Mouse (Mus musculus): ENCODE data around the gene Cenpb. TPM values are rescaled to one million over a fixed set of nuclear protein-coding genes. Genes with fewer than 3 reads are reported as not detected.

Cenpb gene
- polyA plus RNA-seq, 1 experiment from 2014 or later, result 12.7 TPM

DNA sequence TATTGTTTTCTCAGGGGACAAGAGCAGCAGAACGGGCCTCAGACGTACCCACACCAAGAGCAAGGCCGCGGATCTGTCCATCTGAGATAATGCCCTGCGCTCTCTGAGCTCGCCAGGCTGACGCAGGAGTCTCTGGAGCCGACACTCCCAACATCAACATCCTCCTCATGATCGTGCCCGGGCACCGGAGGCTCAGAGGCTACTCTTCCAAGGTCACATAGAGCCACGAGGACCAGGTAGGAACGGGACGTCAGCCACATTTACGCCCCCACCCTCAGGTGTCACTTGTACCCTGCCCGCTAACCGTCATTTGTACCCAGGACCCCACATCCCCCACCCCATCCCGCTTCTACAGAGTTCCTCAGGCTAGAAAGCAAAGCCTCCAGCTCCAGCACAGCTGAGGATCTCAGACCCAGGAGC is 20.4 kb downstream of the Cenpb start:
- WGBS, result under 1% methylated on average over 18 of the region's 18 CpGs
- peak; percentile 60 for ATAC-seq (ENCODE audit: low read depth)
- no peaks in the 10 kb centered on the region for H3K9me3 ChIP-seq
- no peaks in the 10 kb centered on the region for H3K27me3 ChIP-seq
- H3K4me2 ChIP-seq, result peak overlapping the region; percentile 95
- peak overlapping the region; percentile 92 for H3K9ac ChIP-seq
- H3K4me1 ChIP-seq (replicated peaks), result peaks cover 43% of the 10 kb centered on the region
- H3K4me3 ChIP-seq, result peak overlapping the region; percentile 60
- peak overlapping the region; percentile 93 for H3K27ac ChIP-seq (replicated peaks)
- peaks cover 6% of the 10 kb centered on the region; the same call in 1 of the 2 replicates for H3K36me3 ChIP-seq

DNA sequence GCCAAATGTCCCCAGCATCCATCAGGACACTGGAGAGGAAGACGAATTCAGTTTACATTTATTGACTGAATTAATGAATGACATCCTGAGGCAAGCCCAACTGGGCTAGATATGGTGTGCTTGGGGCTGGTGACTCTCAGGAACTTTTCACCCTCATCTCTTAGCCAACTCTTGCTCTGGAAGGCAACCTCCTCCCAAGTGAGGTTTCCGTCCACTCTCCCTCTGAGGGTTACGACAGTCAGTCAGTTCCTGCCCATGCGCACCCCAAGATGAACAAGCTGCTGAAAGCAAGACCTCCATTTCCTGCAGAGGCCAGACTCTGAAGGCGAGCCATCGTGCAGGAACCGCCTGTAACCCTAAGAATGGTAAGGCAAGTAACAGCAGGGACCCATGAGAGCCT is 22.9 kb downstream of the Cenpb start:
- Histone ChIP-seq H3K36me3 (peaks cover 21% of the 10 kb centered on the region; the same call in 1 of the 2 replicates), H3K9me3 (no peaks in the 10 kb centered on the region), H3K4me2 (no peak overlapping the region; the same call in 1 of the 2 replicates)

DNA sequence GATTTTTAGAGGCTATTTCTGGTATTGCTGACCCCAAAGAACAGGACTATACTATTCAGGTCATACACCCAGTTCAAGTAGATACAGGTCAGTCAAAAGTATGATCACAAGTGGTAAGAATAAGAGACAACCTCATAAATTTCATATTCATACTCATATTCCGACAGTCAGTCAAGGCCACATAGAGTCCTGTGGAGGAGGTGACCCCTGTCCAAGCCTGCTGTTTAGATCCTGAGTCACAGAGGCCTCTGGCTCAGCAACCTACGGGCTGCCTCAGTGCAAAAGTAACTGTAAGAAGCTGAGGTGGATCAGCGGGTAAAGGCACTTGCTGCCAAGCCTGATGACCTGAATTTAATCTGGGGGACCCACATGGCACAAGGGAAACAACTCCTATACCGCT is 25.8 kb downstream of the Cenpb start:
- H3K4me2 ChIP-seq, result no peak overlapping the region
- WGBS, result 94% methylated on average over 4 of the region's 4 CpGs
- no peaks in the 10 kb centered on the region for H3K9me3 ChIP-seq
- H3K9ac ChIP-seq, result no peak overlapping the region
- no peak for ATAC-seq (ENCODE audit: low read depth)
- H3K4me3 ChIP-seq, result no peak overlapping the region
- H3K27ac ChIP-seq (replicated peaks), result no peak overlapping the region
- H3K27me3 ChIP-seq, result no peaks in the 10 kb centered on the region
- H3K36me3 ChIP-seq, result peaks cover 48% of the 10 kb centered on the region
- peaks cover 31% of the 10 kb centered on the region for H3K4me1 ChIP-seq (replicated peaks)

More for the DNA sequence above, 22.9 kb downstream of the Cenpb start:
- H3K27me3 ChIP-seq, result no peaks in the 10 kb centered on the region
- no peak overlapping the region for H3K4me3 ChIP-seq
- no peak overlapping the region for H3K27ac ChIP-seq (replicated peaks)
- H3K9ac ChIP-seq, result no peak overlapping the region
- H3K4me1 ChIP-seq (replicated peaks), result peaks cover 43% of the 10 kb centered on the region
- no peak for ATAC-seq (ENCODE audit: low read depth)
- 91% methylated on average over 7 of the region's 7 CpGs for WGBS

DNA sequence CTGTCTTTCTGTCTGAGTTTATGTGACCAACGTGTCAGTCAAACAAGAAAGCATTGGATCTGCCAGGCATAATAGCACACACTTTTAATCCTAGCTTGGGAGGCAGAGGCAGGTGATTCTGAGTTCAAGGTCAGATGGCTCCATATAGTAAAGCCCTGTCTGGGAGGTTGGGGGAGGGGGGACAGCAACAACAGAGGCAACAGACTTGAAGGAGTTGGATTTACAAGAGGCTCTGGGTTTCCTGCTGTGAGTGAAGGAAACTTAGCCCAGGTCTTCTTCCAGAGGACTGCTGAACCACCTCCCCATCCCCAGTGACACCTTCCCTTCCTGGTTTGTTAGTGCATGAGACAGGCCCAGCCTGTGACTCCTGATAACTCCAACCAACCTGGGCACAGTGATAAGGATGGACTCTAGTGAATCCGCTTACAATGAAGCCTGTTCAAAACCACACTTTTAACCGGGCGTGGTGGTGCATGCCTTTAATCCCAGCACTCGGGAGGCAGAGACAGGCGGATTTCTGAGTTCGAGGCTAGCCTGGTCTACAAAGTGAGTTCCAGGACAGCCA is 27.6 kb downstream of the Cenpb start:
- Histone ChIP-seq H3K4me3 (no peak overlapping the region), H3K27ac (replicated peaks) (no peak overlapping the region), H3K4me2 (no peak overlapping the region), H3K4me1 (replicated peaks) (peaks cover 13% of the 10 kb centered on the region), H3K9me3 (no peaks in the 10 kb centered on the region), H3K9ac (no peak overlapping the region), H3K36me3 (peaks cover 66% of the 10 kb centered on the region), H3K27me3 (no peaks in the 10 kb centered on the region)
- WGBS, result 93% methylated on average over 7 of the region's 7 CpGs
- ATAC-seq (ENCODE audit: low read depth), result no peak

DNA sequence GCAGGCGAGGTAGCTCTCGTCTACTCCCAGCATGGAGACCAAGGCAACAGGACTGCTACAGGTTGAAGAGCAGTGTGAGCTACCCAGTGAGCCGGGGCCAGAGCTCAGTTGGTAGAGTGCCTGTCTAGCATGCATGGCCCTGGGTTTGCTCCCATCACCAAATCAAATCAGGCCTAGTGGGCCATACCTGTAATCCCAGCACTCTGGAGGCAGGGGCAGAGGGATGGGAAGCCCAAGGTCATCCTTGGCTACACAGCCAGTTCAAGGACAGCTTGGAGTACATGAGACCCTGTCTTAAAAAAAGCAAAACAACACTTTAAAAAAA is 30.7 kb downstream of the Cenpb start:
- Histone ChIP-seq H3K4me3 (no peak overlapping the region), H3K27me3 (no peaks in the 10 kb centered on the region), H3K4me2 (no peak overlapping the region), H3K27ac (replicated peaks) (no peak overlapping the region), H3K36me3 (peaks cover 91% of the 10 kb centered on the region), H3K4me1 (replicated peaks) (no peaks in the 10 kb centered on the region), H3K9ac (no peak overlapping the region), H3K9me3 (no peaks in the 10 kb centered on the region)
- WGBS, result 96% methylated on average over 3 of the region's 3 CpGs
- ATAC-seq (ENCODE audit: low read depth), result no peak

DNA sequence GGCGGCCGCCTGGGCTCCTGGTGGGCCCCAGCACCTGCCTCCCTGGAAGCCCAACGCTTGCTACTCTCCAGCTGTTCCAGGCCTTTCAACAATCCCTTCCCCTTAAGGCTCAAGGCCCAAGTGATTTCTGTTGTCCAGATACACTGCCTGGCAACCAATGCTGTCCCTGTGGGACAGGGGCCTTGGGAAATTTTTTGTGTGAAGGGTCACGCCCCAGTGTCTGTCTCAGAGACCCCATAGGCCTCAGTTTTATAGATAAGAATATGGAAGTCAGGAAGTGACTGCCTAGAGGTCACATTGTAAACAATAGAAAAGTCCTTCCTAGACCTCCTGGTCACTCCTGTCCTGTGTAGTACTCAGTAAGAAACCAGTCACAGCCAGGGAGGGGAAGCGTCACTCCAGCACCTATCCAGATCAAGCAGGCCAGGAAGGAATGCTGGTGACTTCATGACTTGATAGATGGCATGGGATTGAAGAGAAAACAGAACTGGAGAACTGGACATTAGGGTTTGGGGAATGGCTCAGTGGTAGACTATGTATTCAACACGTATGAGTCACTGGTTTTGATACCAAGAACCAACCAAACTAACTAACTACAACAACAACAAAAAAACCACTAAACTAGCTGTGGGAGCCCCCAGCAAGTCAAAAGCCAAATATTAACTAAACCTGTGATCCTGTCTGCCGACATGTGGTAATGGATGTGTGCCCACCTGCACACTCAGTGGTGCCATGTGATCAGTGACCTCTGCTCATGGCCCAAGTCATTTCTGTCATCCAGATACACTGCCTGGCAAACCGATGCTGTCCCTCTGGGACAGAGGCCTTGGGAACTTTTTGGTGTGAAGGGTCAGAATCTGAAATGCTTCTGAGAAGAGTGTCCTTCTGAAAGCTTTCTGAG is 31.3 kb downstream of the Cenpb start:
- Histone ChIP-seq H3K9ac (no peak overlapping the region), H3K4me1 (replicated peaks) (no peaks in the 10 kb centered on the region), H3K4me3 (no peak overlapping the region), H3K27ac (replicated peaks) (no peak overlapping the region), H3K9me3 (no peaks in the 10 kb centered on the region), H3K27me3 (no peaks in the 10 kb centered on the region), H3K4me2 (no peak overlapping the region), H3K36me3 (peaks cover 95% of the 10 kb centered on the region)
- 89% methylated on average over 8 of the region's 8 CpGs for WGBS
- ATAC-seq (ENCODE audit: low read depth), result no peak

DNA sequence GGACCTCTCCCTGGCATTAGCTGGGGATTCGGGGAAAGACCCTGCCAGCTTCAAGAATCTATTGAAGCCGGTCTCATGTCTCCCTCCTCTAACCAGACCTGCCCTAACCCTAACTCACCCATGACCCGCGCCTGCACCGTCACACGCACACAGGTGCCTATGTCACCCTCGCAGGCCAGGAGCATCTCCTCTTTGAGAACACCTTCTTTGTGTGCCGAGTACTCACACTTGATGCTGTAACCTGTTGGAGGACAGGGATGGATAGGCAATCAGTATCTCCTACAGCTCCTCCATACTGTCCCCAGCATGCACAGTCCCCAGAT is 32.9 kb downstream of the Cenpb start:
- no peak for ATAC-seq (ENCODE audit: low read depth)
- H3K4me3 ChIP-seq, result no peak overlapping the region
- H3K27me3 ChIP-seq, result no peaks in the 10 kb centered on the region
- no peak overlapping the region for H3K27ac ChIP-seq (replicated peaks)
- no peaks in the 10 kb centered on the region for H3K9me3 ChIP-seq
- H3K4me1 ChIP-seq (replicated peaks), result peaks cover 5% of the 10 kb centered on the region
- peaks cover 88% of the 10 kb centered on the region for H3K36me3 ChIP-seq
- WGBS, result 95% methylated on average over 8 of the region's 8 CpGs
- no peak overlapping the region for H3K4me2 ChIP-seq
- H3K9ac ChIP-seq, result no peak overlapping the region

DNA sequence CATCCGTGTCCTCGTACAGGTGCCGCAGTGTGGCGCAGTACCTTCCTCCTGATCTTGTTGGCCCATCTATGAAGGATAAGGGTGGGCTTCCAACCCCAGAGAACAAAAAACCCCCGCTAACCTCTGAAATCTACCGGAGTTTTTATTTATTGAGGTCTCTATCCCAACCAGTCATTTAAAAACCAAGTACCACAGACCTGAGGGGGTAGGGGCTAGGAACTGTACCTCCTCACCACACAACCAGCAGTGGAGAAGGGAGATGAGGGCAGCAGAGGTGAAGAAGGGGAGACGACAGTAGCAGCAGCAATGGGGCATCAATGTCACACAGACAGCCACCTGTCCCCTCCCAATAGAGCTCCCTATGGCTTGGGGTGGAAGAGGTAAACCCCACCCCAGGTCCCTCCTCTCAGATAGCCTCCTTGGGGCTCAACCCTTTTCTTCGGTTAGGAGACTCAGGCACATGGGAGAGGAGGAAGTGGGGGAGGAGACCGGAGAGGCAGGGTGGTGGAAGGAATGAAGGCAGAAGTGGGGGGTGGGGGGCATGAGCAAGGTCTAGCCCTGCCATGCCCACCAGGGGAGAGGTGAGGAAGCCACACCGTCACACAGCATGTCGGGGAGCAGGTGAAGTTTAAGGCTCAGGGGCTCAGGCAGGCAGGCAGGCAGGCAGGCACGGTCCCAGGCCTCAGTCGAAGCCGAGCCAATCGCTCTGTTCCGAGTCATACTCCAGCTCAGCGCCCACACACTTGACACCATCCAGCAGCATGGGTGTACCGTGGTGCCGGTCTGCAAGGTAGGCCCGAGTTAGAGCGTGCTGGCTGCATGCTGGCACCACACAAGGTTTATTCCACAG is 33.4 kb downstream of the Cenpb start:
- Histone ChIP-seq H3K36me3 (peaks cover 82% of the 10 kb centered on the region), H3K9me3 (no peaks in the 10 kb centered on the region), H3K4me2 (no peak overlapping the region), H3K4me3 (no peak overlapping the region), H3K27ac (replicated peaks) (no peak overlapping the region), H3K27me3 (no peaks in the 10 kb centered on the region), H3K9ac (no peak overlapping the region), H3K4me1 (replicated peaks) (peaks cover 5% of the 10 kb centered on the region)
- 91% methylated on average over 21 of the region's 21 CpGs for WGBS
- ATAC-seq (ENCODE audit: low read depth), result no peak

DNA sequence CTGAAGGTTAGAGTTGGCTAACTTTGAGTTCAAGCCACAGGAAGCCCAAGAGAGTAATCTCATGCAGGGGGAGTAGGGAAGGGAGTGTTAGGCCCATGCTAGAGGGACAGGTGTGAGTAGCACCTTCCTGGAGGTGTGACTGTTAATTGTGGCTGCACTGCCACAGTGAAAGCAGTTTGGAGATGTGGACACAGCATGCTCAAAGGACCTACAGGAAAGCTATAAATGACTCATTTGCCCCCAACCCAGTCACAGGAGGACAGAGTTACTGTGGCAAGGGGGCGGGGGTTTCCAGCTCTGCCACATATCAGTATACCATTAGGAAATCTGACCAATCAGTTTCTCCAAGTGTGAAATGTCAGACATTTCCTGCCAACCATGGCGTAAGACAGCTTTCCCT is 34.3 kb downstream of the Cenpb start:
- WGBS, result 88% methylated on average over 2 of the region's 2 CpGs
- H3K36me3 ChIP-seq, result peaks cover 74% of the 10 kb centered on the region

DNA sequence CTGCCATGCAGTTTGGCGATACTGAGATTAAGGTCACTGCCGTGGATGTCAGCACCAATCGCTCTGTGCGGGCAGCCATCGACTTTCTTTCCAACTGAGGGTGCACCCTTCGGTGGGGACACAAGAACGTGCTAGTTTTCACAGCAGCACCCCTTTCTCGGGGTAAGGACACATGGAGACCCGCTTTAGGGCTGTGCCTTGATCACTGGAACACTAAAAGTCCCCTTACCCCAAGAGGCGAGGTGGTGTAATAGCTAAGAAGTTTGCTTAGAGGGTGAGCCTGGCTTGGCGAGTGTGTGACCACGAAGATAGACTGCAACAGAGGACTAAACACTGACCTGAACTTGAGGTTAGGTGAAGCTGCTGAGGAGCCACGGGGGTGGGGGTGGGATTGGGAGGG is 34.7 kb downstream of the Cenpb start:
- 69% methylated on average over 13 of the region's 13 CpGs for WGBS
- ATAC-seq (ENCODE audit: low read depth), result no peak
- Histone ChIP-seq H3K9ac (no peak overlapping the region), H3K4me3 (no peak overlapping the region), H3K4me2 (no peak overlapping the region), H3K27ac (replicated peaks) (no peak overlapping the region), H3K27me3 (no peaks in the 10 kb centered on the region), H3K36me3 (peaks cover 70% of the 10 kb centered on the region), H3K4me1 (replicated peaks) (peaks cover 5% of the 10 kb centered on the region), H3K9me3 (no peaks in the 10 kb centered on the region)

More for the DNA sequence above, 34.3 kb downstream of the Cenpb start:
- Histone ChIP-seq H3K27ac (replicated peaks) (no peak overlapping the region), H3K4me3 (no peak overlapping the region), H3K4me2 (no peak overlapping the region), H3K27me3 (no peaks in the 10 kb centered on the region), H3K4me1 (replicated peaks) (peaks cover 5% of the 10 kb centered on the region), H3K9ac (no peak overlapping the region), H3K9me3 (no peaks in the 10 kb centered on the region)
- ATAC-seq (ENCODE audit: low read depth), result no peak

DNA sequence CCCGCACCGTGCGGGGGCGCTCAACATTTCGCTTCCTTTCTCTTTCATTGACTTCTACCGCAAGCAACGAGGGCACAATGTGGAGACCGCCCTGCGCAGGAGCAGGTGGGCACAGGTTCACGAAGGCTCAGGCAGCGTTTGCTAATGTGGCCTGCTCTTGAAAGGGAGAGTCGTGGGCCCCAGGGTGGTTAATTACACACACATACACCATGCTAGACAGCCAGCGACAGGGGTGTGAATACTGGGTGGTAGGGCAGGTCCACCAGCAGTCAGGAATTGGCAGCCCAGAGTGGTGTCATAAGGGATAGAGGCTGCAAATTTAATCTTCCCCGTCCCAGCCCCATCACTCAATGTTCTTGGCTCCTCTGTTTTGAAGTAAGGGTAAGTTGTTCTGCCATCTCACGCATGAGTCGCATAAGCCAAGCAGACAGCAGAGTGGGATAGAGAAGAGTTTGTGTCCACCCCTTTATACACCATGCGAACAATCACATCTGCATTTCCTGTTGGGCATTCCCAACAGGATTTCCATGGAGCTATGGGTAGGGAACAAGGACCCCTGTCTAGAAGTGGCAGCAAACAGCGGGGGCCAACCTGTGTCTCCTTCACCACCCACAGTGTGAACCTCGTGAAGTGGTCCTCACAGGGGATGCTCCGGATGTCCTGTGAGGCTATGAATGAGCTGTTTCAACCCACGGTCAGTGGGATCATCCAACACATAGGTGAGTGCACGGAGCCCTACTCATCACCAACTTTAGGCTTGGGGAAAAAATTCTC is 36.7 kb downstream of the Cenpb start:
- no peaks in the 10 kb centered on the region for H3K9me3 ChIP-seq
- peaks cover 5% of the 10 kb centered on the region for H3K4me1 ChIP-seq (replicated peaks)
- peaks cover 56% of the 10 kb centered on the region for H3K36me3 ChIP-seq
- H3K27ac ChIP-seq (replicated peaks), result no peak overlapping the region
- 69% methylated on average over 22 of the region's 22 CpGs for WGBS
- H3K9ac ChIP-seq, result no peak overlapping the region
- H3K27me3 ChIP-seq, result no peaks in the 10 kb centered on the region
- no peak for ATAC-seq (ENCODE audit: low read depth)
- H3K4me3 ChIP-seq, result no peak overlapping the region
- no peak overlapping the region for H3K4me2 ChIP-seq
